Mouse (Mus musculus) bone marrow, adult 2 months (tissue): ENCODE data around the gene Fnbp1. TPM values are rescaled to one million over a fixed set of nuclear protein-coding genes. Genes with fewer than 3 reads are reported as not detected.

Source experiments
- H3K27ac ChIP-seq: fragments of 200-500 bp; 2 replicates; pipeline ENCODE4 v1.5.1; 2012; ENCODE audit warnings: low read depth, mild to moderate bottlenecking, control low read depth, inconsistent platforms, low read length; ENCODE audit not compliant: control insufficient read depth, poor library complexity, insufficient read depth
- H3K4me1 ChIP-seq: fragments of 200-500 bp; 2 replicates; pipeline ENCODE4 v1.6.1; 2011; ENCODE audit warnings: low read length; ENCODE audit not compliant: control insufficient read depth, insufficient read depth
- H3K4me3 ChIP-seq: fragments of 200-500 bp; replicated peaks from 2 replicates; pipeline ENCODE3; 2011; ENCODE audit warnings: mild to moderate bottlenecking, low read depth, low read length, control low read depth; ENCODE audit not compliant: control insufficient read depth
- CTCF ChIP-seq: fragments of 200-500 bp; IDR thresholded peaks from 2 replicates; pipeline ENCODE4 v1.5.1; 2011; ENCODE audit warnings: low read length, control low read depth; ENCODE audit not compliant: control insufficient read depth, insufficient read depth
- POLR2A ChIP-seq: fragments of 200-500 bp; IDR thresholded peaks from 2 replicates; pipeline ENCODE4 v1.6.1; 2011; ENCODE audit warnings: low read depth, mild to moderate bottlenecking, control low read depth, low read length, borderline replicate concordance; ENCODE audit not compliant: control insufficient read depth
- WGBS: fragments of 180-500 bp; shearing (Covaris S2); methylation state at CpG from one replicate; pipeline ENCODE4 v1.1.7; 2018; 5-methylcytosine and 5-hydroxymethylcytosine counted together
- polyA plus RNA-seq: library from polyadenylated mRNA; stranded (reverse); fragments of >200 nt; gene quantifications from 2 replicates; pipeline ENCODE4 v1.2.4, GENCODE M21; 2011; ENCODE audit warnings: low replicate concordance; ENCODE audit not compliant: missing spikeins, insufficient read depth, insufficient read length

Fnbp1 gene
- polyA plus RNA-seq, 1 experiment: 67.8 TPM

GRCm38 (mm10) chr2:31067059-31067595 lies 74.7 kb downstream of the Fnbp1 start:
- 90% methylated on average over 13 of the region's 13 CpGs for WGBS
- TF ChIP-seq POLR2A: no peak
- TF ChIP-seq CTCF: no peak
- Histone ChIP-seq H3K4me1 (peaks cover 3% of the 10 kb centered on the region), H3K27ac (no peak overlapping the region), H3K4me3 (no peak overlapping the region)

- TF ChIP-seq CTCF: no peak
- no peak for TF ChIP-seq POLR2A
- Histone ChIP-seq H3K4me1 (peaks cover 6% of the 10 kb centered on the region), H3K4me3 (no peak overlapping the region), H3K27ac (no peak overlapping the region)
- 85% methylated on average over 11 of the region's 11 CpGs for WGBS
These were observed 75.6 kb downstream of the Fnbp1 start for GRCm38 (mm10) chr2:31066019-31066789.

GRCm38 (mm10) chr2:31061868-31062628 lies 79.8 kb downstream of the Fnbp1 start:
- Histone ChIP-seq H3K4me3 (peak overlapping the region; percentile 49), H3K27ac (peak overlapping the region; percentile 71), H3K4me1 (peaks cover 4% of the 10 kb centered on the region)
- 4% methylated on average over 10 of the region's 10 CpGs for WGBS
- TF ChIP-seq POLR2A: no peak
- no peak for TF ChIP-seq CTCF

GRCm38 (mm10) chr2:31060787-31061730 lies 80.7 kb downstream of the Fnbp1 start:
- H3K27ac ChIP-seq: peak overlapping the region; percentile 71
- TF ChIP-seq CTCF: no peak
- peak; percentile 37; the same call in 1 of the 2 replicates for TF ChIP-seq POLR2A
- peak overlapping the region; percentile 49 for H3K4me3 ChIP-seq
- WGBS: 3% methylated on average over 28 of the region's 28 CpGs
- H3K4me1 ChIP-seq: peaks cover 4% of the 10 kb centered on the region; the same call in 1 of the 2 replicates

GRCm38 (mm10) chr2:31060271-31060670 lies 81.5 kb downstream of the Fnbp1 start:
- Histone ChIP-seq H3K4me3 (peak overlapping the region; percentile 52), H3K27ac (peak overlapping the region; percentile 71; the same call in 1 of the 2 replicates), H3K4me1 (peaks cover 4% of the 10 kb centered on the region; the same call in 1 of the 2 replicates)
- TF ChIP-seq CTCF: no peak
- no peak for TF ChIP-seq POLR2A
- WGBS: 44% methylated on average over 1 of the region's 1 CpGs

GRCm38 (mm10) chr2:31058443-31058842 lies 83.4 kb downstream of the Fnbp1 start:
- 93% methylated on average over 4 of the region's 4 CpGs for WGBS
- no peak for TF ChIP-seq CTCF
- H3K27ac ChIP-seq: no peak overlapping the region

GRCm38 (mm10) chr2:31057549-31058177 lies 84.1 kb downstream of the Fnbp1 start:
- 83% methylated on average over 6 of the region's 6 CpGs for WGBS
- no peak for TF ChIP-seq CTCF
- TF ChIP-seq POLR2A: no peak
- Histone ChIP-seq H3K27ac (no peak overlapping the region), H3K4me1 (peaks cover 3% of the 10 kb centered on the region; the same call in 1 of the 2 replicates), H3K4me3 (no peak overlapping the region)

More at GRCm38 (mm10) chr2:31058443-31058842, 83.4 kb downstream of the Fnbp1 start:
- no peak overlapping the region for H3K4me3 ChIP-seq
- peaks cover 4% of the 10 kb centered on the region; the same call in 1 of the 2 replicates for H3K4me1 ChIP-seq
